Mouse (Mus musculus) liver (tissue): Measurements from ENCODE around the gene Tpk1.
A peak's percentile ranks its signal among the peaks of the same experiment; 100 is the strongest.

Source experiments
- DNase-seq: peaks from one replicate; pipeline ENCODE4 v3.0.0-alpha.2; 2020; ENCODE audit warnings: mixed read lengths

Gene Tpk1

GRCm38 (mm10) chr6:43342386-43342785 is 323.7 kb downstream of the Tpk1 start:
- DNase-seq: no peak

DNA sequence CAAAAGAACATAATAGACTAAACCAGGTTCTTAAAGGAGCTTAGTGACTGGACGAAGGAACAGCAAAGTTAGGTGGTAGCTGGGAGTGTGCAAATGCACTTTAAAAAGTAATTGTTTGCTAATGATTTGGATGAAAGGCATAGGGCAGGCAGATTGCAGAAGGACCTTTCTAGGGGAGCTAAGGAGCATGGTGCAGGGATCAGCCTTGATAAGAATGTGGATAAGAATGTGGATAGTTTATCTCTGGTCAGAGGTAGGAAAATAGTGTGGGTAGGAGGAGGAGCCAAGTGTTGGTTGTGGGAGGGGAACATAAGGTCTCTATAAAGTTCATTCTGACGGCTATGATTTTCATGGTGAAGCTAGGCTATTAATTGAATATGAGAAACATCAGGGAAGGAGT is 327.3 kb downstream of the Tpk1 start:
- DNase-seq: no peak

- no peak for DNase-seq
Observed at GRCm38 (mm10) chr6:43337491-43337961, 328.6 kb downstream of the Tpk1 start.

DNA sequence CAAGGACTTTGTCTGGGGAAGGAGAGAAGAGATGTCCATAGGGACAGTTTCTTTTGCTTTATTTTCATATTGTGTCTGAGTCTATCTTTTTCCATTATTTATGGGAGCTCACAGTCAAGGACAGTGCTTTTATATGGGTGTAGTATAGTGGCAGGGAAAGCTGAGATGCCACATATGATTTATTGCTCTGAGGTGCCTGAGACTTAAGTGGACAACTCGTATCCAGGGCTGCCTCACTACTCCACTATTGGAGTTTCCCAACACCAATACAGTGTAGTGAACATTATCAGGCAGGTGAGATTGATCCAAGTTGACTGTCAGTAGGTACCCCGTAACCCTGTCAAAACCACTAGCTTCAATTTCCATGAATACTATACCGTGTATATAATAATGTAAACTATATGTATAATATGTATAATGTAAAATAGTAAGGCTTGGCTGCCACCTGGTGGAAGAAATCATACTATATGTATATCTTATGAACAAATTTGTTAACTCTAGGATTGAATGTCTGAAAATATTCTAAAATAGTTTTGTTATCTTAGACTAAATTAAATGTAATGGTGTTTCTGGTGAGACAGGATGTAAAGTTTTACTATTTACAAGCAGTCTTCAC is 330.4 kb downstream of the Tpk1 start:
- DNase-seq: no peak

DNA sequence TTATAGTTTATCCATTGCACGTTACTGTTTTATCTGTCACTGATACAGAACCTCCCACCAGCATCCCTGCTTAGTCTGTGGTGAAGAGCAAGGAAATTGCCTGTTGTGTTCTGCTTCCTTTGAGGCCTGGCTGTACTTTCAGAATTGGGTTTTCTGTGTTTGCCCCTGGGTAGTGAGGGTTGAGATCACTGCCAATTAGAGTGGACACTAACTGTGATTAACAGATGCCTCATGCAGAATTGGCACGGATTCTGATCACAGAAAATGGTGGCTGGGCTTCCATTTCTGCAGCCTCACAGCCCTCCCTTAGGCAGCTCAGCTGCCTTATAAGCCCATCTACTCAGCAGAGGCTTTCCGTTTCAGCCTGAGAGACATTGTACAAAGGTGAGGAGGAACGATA is 332.6 kb downstream of the Tpk1 start:
- no peak for DNase-seq

DNA sequence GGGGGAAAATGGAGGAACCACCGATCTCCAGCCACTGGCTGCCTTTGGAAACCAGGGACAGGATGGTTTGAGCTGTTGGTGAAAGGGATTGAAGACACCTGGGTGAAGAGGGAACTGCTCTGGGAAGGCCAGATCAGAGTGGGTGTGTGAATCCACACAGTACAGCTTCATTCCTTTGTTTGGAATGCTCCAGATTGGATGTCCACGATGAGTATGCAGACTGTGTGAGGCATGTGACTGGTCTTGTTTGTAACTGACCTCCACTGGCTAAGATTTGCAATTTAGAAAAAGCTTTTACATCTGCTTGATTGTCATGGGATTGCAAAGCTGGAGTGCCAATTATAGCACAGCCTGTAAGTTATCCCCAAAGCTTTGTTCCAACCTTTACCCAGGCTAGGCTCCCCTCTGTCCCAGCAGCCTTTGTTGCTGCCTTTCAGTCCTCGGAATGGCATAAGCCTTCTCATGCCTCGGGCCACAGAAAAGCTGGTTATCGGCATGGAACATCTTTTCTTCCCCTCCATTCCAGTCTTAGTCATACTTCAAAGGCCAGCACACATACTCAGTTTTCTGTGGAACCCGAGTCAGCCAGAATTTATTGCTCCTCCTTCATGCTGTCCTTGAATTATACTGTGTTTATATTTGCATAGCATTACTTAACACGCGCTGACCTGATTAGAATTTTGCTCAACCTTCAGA is 353.0 kb downstream of the Tpk1 start:
- DNase-seq: no peak

DNA sequence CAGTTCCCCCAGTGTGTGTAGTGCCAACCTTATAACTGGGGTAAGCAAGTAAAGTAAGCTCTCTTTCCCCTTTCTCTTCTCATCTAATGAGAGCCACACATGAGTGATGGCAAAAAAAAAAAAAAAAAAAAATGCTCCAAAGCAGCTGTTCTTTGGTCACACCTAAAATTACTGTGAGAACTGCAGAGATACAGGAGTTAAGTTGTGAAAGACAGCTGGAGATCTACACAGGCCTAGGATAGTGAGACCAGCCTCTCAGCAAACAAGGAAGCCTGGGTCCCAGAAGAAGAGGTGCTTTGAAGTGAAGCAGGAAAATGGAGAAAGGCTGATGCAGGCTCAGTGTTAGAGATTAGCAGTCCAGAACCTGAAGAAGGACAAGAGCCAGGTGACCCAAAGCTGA is 353.5 kb downstream of the Tpk1 start:
- DNase-seq: no peak

DNA sequence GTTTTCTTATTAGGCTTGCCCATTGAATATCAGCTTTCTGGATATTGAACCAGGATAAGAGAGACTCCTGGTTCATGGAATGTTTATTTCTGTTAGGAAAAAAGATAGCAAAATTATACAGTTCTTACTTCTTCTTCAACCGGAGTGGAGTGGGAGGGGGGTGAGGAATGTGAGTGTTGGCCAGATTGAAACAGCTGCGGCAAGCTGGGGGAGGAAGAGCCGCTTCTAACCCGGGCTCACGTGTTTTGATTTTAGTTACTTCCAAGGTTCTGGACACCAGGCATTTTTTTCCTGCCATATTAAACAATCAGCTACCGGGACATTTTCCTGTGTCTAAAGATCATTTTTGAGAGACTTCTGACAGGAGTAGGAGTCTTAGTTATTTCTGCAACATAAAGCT is 356.0 kb downstream of the Tpk1 start:
- DNase-seq: no peak

- DNase-seq: no peak
Observed at GRCm38 (mm10) chr6:43309454-43309853, 356.6 kb downstream of the Tpk1 start, which contains the start of gene Nobox. Gene Nobox, minus strand, starts transcription at chr6:43309554.

DNA sequence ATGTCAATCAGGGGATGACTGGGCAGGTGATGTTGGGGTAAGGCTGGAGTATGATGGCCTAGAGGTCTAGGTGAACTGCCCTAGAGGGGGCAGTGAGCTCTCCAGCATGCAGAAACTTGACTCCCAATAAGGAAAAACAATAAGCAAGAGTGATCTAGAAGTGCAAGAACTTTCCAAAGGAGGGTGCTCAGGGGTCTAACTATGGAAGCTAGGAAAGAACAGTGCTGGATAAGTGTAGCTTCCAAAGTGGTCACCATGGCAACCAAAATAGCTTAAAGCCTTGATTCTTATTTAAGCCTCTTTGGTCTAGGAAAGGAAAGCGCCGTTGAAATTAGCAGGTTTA is 368.6 kb downstream of the Tpk1 start:
- no peak for DNase-seq

- DNase-seq: no peak
Observed at GRCm38 (mm10) chr6:43296798-43297507, 369.1 kb downstream of the Tpk1 start.

- peak; percentile 14 for DNase-seq
Observed at GRCm38 (mm10) chr6:43295908-43296307, 370.2 kb downstream of the Tpk1 start.
